Mouse (Mus musculus) cerebellum, postnatal 14 days (tissue): ENCODE data around the gene Zmpste24.
A peak's percentile ranks its signal among the peaks of the same experiment; 100 is the strongest.

Experiments
- DNase-seq, 2 experiments: peaks; one replicate each; pipeline ENCODE4 v3.0.0; 2021; ENCODE audit warnings: mixed read lengths in 2 of 2

Zmpste24 gene

GRCm38 (mm10) chr4:121029632-121030031, 68.4 kb downstream of the Zmpste24 start:
- DNase-seq = no peak

DNA sequence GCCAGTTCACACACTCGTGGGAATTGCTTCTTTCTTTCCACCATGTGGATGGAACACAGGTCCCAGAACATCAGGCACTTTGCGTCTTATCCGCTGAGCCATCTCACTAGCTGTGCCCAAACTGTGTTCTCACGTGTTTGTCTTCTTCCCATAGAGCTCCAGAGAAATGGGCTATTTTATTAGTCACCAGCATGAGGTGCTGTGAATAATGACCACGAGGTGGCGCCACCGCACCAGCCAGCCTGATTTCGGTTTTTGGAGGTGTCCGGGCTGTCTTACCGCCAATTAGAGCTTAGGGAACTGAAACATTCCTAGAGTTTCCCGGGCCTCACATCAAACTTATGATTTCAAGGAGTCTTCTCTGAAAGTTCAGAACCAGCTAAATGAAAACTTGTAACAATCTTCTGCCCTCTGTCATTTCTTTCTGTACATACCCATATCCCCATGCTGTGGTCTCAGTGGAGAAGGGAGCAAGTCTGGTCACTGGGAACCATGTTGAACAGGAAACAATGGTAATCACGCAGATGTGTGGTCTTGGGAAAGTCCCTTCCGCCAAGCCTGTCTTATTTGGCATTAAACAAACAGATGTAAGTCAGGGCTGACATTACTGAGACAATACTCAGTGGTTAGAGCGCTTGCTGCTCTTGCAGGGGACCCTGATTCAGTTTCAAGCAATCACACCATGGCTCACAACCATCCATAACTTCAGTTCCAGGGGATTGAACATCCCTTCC, 69.2 kb downstream of the Zmpste24 start:
- DNase-seq = peak; percentile 67 to 83

DNA sequence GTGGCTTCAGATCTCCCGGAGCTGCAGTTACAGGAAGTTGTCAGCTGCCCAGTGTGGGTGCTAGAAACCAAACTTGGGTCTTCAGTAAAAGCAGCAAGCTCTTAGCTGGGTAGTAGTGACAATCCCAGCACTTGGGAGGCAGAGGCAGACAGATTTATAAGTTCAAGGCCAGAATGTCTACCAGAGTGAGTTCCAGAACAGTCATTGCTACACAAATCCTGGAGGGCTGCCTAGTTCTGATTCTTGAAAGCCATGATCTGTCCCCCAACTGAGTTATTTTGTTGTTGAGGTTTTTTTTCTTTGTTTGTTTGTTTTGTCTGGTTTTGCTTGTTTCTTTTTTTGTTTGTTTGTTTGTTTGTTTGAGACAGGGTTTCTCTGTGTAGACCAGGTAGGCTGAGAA, 69.9 kb downstream of the Zmpste24 start:
- no peak for DNase-seq

DNA sequence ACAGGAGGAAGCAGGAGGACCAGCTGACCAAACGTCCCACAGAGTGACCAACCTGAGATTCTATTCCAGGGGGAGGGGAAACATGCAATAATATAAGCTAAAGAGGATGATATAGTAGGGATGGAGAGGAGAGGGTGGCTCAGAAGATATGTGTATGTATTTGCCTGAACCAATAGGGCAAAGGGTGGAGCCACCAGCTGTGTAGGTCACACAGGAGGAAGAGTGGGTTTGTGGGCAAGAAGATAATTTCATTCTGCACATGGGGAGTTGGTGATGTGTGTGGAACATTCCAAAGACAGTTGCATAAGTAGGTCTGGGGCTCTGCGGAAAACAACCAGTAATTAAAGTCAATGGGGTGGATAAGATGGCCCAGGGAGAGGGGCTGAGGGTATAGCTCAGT, 72.4 kb downstream of the Zmpste24 start:
- no peak for DNase-seq

DNA sequence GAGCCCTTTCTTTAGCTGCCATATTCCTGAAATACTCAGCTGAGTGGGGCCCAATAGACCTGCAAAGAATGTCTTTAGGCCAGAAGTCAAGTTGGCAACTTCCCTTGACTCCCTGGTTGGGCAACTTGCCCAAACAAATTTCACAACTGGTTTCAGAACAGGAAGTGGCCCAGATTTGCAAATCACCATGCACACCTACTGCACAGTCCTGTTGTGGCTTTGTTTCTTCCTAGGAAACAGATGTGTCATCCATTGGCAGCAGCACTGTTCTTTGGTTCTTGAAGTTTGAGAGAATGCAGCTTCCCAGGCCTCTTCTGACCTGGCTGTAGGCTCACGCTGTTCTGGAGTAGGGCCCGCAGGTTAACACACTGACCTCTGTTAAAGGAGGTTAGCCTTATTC, 74.1 kb downstream of the Zmpste24 start:
- DNase-seq = no peak

DNA sequence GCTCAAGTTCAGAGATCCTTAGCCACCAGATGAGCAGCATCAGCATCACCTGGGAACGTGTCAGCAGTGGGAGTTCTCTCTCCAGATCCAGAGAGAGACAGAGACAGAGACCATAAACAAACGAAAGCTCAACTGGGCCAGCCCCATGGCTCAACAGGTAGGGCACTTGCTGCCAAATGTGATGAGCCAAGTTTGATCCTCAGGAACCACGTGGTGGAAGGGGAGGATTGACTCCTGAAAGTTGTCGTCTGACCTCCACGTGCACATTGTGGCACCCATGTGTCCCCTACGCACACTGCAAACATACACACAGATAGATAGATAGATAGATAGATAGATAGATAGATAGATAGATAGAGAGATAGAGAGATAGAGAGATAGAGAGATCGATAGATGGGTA, 74.6 kb downstream of the Zmpste24 start:
- no peak for DNase-seq

- DNase-seq = no peak
Measured at GRCm38 (mm10) chr4:121021911-121022310, 76.1 kb downstream of the Zmpste24 start.

DNA sequence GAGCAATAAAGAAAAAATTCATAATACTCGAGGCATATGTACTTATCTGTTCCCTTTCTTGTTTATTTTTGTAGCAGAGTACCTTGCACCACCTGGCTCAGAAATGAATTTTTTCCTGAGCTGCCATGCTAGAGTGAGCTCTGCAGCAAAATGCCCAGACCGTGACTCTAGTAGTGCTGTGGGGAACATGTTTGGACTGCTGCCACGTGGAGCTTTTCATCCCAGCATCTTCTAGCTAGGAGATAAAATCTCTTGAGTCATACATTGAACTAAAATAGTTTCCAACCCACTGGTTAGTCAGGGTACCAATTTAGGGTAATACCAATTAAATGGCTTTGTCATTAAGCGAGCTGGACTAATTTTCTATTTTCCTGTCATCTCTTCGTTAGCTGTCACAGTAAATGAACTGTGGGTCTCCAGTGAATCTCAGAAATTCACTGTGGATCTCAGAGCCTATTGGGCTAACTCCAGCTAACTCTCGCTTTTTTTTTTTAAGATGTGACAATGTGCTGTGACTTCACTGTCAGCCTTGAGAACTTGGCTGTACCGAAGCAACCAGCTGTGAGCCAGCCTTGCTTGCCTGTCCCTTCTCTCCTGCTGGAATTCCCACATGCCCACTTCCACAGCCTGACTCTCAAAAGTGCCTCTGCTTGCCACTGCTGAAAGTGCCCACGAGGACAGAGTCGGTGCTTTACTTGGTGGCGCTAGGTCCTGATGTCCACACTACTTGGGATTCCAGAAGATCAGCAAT, 77.8 kb downstream of the Zmpste24 start:
- no peak for DNase-seq

- no peak for DNase-seq
Measured at GRCm38 (mm10) chr4:121018250-121018649, 79.8 kb downstream of the Zmpste24 start.

- peak; percentile 99 for DNase-seq
Measured at GRCm38 (mm10) chr4:121016928-121017657, 80.9 kb downstream of the Zmpste24 start, which contains the start of gene Smap2. Gene Smap2 (minus strand): TSS chr4:121017247.

DNA sequence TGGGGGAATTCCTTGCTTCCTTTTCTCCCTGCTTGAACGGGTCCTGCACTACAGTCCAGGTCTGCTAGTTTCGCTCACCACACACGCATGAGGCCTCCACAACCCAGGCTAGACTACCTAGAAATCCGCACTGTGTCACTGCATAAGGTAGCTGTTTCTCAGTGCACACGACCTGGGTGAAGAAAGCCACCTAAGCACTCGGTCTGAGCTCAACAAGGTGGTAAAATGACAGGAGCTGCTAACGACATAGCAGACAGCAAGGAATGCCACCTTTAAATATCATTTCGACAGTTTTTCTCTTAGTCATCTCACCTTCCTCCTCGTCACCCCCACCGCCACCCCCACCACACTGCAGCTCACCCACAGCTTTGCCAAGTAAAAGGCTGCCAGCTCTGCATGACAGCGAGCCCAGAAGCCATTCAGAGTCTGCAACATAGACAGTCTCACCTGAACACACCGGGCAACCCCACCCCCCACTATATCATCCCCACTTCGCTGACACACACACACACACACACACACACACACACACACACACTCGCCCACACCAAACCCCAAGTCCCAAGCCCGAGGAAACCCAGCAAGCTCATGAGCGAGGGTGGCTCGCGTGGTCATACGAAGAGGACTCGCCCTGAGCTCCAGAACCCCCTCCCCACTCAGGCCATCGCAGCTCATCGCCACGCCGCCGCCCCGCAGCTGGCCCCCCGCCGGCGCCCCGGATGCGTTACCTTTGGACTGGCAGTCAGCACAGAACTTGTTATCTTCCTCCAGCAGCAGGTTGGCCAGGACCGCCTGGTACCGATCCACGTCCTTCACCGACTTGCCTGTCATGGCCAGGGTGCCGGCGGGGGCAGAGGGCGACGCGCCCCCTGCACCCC, 81.8 kb downstream of the Zmpste24 start:
- DNase-seq = peak; percentile 72 to 73

GRCm38 (mm10) chr4:121015268-121015659, 82.8 kb downstream of the Zmpste24 start:
- DNase-seq = no peak

GRCm38 (mm10) chr4:121014594-121015267, 83.3 kb downstream of the Zmpste24 start:
- DNase-seq = no peak

DNA sequence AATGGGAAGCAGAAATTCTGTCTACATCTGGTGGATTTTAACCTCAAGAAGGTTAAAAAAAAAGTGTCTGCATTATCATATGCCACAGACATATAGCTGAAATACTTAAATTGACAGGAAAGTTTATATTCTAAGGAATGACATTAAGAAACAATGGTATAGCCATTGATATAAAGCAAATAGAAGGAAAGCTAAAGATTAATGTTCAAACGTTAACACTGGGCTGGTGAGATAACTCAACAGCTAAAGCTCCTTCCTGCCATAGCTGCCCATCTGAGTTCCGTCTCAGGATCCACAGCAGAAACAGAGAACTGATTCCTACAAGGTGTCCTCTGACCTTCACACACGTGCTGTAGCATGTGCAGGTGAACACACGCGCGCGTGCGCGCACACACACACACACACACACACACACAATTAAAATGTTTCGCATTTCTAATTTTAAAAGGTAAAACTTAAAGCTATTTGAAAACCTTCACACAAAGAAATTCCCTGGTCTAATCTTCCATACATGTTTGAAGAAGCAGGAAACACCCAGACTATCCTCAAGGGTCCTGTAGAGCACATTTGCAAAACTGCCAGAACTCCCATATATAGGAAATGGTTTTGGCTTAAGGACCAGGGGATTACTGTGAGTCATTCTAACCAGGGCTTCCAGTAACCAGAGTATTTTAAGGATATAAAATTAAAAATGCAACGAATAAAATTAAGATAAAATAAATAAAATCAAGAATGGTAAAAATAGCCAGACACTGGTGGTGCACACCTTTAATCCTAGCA, 87.1 kb downstream of the Zmpste24 start:
- no peak for DNase-seq
